Mouse (Mus musculus): ENCODE results near the gene Sowahb. TPM values are rescaled to one million over a fixed set of nuclear protein-coding genes. Genes with fewer than 3 reads are reported as not detected.

Sowahb gene
- total RNA-seq (2021), result under 1 TPM in 1 of 2 experiments, not detected in 1; 0.07 TPM
- not detected in 2 replicates for polyA plus RNA-seq (2012; rRNA removed)
- long read RNA-seq, result 0 reads

DNA sequence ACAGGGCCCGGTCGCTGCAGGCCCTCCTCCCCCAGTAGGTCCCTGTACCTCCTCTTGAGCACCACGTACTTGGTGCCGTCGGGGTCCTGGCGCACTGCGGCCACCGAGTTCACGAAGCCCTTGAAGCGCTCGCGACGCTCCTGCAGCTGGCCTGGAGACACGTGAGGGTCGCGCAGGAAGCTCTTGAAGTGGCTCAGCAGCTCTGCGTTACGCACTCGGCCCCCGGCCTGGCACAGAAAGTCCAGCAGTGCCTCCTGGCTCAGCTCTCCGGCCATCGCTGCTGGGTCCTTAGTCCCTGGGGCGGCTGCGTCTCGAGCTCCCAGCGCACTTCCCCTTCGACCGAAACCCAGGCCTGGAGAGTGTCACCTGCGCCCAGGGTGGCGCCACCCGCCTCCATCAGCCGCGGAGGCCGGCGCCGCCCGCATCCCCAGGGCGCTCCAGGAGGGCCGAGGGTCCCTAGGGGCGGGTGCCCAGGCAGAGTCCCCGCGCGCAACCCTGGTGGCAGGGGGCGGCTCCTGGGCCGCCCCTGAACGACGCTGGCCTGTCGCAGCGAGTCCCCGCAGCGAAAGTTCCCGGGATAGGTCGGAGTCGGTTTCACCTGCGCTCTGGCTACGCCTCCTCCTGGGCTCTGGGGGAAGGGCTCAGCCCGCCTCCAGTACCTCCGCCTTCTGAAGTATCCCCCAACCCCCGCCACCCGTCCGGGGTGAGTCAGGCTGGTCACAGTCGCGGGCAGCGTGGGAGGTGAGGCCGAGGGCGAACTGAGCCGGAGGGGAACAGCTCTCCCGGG lies at the start of gene Sowahb:
TSS of gene Sowahb (minus strand) at position 439 of the 787 bp plus-strand sequence.
- DNase-seq, result peak; percentile 74

DNA sequence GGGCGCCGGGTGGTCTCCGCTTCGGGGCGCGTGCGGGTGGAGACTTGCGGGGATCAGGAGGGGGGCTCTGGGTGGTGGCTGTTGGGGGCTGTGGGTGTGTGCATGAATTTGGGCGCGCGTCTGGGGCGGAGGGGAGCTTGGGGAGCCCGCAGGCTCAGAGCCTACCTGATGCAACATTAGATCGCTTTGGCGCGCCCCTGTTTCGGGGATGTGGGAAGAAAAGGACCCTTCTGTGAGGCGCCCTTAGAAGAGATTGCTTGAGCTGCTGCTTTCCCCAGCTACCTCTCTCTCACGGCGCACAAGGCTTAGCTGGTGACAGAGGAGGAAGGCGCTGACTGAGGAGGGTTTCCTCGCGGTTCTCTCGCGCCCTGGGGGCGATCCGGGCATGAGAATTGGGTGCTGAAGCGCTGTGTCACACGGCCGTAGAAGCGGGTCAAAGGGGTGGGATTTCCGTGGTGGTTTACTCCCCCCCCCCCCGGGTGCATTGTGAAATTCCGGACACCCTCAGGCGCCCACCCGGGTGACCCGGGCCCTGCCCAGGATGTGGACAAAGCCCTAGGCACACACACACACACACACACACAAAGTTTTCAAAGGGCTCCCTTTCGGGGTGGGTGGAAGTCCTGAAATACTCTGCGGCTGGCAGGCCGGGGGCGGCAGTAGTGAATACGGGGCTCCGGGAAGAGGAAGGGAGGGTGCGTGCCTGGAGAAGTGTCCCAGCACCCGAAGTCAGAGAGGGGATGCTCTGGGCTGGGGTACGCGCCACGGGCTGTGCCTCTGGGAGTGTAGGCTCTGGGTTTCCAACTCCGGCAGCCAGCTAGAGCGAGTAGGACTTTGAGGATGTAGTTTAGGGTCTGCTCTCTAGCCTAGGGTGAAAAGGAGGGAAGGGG lies 49.1 kb upstream of the Sowahb start:
- DNase-seq, result peak; percentile 43

DNA sequence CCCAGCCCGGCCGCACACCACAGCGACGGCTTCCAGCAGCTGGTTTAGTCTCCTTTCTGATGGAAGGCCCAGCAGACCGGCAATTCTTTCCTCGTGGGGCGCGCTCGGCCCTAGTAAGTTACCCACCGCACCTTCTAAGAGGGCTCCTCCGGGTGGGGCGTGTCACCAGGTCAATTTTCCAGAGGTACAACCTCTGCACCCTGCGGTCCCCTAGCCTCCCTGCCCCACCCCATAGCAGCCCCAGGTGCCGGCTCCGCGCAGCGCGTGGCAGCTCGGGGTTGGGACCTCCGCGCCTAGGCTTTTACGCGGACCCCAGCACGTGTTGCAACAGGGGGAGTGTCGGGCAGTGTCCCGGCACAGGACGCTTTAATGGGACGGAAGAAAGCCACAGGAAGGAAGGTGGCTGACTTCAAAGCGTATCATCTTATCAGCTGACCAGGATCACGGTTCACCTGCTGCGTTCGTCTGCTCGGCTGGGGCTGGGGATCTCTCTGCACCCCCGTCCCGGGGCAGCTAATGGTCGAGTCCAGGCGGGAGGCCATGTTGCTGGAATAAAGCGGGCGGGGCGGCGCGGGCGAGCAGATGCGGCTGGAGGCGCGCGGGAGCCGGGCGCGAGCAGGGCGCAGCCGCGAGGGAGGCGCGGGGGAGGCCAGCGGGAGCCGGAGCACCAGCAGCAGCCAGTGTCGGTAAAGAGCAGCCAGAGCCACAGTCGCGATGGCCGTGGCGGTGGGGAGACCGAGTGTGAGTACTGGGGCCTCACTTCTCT lies 48.2 kb upstream of the Sowahb start, which contains the start of gene Sept11:
TSS of gene Sept11 (plus strand) at position 581 of the 766 bp plus-strand sequence.
- DNase-seq, result peak; percentile 96

DNA sequence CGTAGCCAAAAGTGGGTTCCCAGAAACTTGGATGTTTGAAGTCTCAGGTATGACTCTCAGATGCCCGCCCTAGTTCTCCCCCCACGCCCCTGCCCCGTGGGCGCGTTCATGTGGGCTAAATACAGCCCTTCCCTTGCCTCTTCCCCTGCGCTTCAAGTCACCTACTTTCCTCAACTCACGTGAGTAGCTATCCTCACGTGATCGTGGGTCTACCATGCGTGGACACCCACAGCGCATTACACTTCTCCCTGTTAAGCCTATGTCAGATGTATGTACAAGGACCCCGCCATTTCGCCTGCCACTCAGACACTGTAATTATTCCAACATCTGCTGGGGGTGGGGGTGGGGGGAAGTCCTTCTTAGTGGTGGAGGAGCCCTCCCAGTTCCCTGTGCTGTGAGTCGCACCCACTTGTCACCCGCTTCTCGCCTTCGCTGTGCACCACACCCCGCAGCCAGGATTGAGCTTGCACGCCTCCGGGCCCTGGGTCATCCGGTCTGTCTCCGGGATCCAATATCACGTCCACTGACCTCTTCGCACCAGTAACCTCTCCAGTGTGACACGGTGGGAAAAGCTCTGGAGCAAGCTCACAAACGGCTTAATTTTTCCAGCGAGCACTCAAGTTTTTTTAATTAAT lies 47.4 kb upstream of the Sowahb start:
- DNase-seq, result no peak

DNA sequence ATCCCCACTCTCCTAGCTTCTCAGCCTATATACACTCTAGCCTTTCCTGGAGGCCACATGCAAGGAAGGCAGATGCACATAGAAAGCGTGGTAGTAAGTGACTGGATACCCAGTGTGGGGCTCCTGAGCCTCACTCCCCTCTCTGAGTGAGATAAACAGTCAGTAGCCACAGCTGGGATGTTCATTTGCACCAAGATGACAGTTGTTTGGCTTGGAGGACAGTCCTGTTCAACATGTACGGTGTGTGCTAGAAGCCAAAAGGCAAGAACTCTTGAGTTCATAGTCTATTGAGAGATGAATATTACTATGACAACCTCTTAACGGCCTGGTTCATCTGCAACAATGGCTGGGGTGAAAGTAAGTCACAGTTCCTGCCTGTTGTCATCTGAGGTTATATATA lies 46.4 kb upstream of the Sowahb start:
- no peak for DNase-seq

DNA sequence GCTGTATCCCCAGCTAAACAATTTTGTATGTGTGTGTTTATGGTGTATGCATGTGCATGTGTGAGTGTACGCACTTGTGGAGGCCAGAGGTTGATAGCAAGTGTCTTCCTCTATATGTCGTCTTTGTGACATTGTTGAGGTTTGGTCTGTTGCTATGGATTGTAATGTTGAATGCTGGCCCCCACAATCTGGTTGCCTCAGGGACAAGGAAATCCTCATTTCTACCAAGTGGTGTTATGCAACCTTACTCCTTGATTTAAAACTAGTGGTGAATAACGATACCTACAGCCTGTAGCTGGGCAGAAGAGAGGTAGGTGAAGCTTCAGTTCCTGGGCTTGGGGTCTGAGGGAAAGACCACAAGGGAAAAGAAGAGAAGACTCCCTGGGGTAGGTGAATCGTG lies 41.1 kb upstream of the Sowahb start:
- no peak for DNase-seq

DNA sequence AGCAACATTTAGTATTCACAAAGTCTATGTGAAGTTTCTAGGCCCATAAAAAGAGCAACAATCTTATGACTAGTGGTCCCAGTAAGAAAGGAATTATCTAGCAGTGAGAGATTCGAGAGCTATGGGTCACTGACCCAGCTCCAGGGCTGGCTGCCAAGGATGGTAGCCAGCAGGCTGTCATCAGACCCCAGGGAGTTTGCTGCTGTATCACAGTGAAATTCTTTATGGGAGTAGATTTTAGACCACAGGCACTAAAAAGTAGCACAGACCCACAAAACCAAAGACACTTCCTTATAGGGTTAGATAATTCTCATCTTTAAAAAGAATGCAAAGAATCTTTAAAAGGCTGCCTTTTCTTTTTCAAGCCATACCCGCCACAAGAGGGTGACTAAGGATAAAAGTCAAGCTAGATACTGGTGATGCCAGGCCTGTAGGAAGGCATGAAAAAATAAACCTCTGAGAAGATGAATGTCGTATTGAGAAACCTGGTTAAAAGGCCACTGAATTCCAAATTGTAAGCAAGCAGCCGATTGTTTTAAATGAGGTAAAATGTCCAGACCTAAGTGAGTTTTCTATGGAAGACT lies 40.3 kb upstream of the Sowahb start:
- peak; percentile 21 for DNase-seq

DNA sequence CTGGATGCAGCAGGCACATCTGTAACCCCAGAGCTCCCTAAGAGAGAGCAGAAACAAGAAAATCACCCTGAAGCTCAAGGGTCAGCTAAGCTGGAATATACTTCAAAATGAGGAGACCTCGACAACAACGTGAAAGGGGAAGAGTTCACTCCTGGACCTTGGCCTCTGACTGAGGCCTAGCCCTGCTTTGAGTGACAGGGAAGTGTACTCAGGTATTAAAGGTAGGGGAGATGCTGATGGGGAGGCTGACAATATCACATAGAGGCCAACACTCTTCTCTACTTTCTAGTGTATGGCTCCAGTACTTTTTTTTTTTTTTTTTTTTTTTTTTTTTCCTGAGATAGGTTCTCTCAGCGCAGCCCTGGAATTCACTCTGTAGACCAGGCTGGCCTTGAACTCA lies 34.8 kb upstream of the Sowahb start:
- no peak for DNase-seq

DNA sequence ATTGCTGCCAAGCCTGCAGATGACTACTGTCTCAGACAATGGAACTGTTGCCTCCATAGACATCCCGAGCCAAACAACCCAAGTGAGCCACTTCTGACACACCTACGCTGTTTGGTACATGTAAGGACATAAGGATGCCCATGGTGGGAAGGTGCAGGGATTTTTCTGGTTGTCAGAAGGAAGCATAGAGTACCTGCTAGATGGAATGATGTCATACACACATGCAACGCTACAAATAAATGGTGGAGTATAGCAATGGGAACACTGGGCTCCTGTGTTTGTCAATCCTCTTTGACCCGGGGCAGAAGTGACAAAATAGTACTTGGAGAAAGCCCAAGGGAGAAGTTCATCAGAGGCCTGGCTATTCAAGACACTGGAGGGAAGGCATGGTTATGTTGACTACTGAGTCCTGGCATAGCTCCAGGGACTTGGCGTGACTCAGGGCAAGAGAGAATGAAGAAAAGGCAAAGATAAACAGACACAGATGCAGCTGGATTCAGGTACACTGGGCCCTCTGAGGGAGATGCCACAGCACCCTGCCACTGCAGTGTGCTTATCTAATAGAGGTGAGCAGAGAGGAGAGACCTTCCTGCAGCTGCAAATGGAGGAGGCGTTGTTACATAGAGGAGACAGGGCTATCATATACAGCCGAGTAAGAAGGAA lies 33.0 kb upstream of the Sowahb start:
- DNase-seq, result no peak

DNA sequence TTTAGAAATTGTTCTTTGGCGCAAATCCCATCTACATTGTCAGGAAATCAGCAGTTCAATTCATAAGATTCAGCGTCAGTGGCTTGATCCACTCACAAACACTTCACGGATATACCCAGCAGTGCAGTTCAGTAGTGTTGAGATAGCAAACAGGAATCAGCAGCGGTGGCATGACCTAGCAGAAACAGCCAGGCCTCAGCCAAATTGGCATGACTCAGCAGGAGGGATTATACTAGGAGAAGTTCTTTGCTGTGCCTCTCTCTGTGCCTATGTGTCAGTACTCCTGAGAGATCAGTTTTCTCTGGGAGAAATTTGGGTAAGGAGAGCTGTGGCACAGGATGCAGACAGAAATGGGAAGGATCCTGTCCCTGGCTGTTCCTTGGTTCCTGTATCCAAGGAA lies 16.0 kb upstream of the Sowahb start:
- DNase-seq, result peak; percentile 28

DNA sequence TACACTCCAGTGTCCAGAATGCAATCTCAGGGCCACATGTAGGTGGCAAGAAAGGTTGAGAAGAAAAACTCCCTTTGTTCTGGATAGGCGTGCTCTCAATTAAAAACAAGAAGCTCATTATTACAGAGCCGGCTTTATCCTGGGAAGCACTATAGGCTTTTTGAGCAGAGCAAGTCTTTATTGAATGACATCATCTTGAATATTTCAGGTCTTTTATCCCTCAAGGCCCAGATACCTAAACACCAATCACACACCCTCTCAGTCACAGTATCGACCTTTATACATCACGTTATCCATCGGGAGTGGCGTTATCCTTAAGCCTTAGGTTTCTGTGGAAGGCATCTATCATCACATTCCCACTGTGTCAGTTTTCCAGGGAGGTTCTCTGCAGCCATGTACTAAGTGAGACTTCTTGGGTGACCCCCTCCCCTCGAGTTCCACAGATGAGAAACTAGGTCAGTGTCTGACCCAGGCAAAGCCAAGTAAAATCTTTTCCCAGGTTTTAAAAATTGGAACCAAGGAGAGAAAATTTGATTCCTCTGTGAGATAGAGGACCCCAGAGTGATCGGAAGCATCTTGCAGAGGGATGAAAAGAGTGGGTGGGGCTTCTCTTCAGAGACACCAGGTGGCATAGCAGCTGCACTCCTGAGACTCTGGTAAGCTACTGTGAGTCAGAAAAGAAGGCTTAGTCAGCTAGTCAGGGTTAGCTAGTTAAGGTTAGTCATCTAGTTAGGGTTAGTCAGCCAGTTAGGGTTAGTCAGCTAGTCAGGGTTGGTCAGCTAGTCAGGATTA lies 9.0 kb upstream of the Sowahb start:
- DNase-seq, result no peak

DNA sequence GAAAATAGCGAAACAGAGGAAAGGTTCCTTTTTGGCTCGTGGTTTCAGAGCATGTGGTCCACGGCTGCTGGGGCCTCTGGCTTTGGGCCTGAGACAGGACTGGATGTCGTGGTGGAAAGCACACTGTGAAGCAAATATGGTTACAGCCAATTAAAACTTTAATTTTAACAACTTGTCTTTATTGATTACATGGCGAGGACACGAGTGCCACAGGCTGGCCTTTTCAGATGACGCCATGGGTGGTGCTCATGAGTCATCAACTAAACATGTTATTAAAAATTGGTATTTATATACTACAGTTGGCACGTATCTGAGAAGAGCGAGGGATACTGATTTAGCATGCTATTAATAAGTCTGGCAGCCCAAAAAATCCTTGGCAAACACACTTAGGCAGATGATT lies 7.1 kb upstream of the Sowahb start:
- no peak for DNase-seq

DNA sequence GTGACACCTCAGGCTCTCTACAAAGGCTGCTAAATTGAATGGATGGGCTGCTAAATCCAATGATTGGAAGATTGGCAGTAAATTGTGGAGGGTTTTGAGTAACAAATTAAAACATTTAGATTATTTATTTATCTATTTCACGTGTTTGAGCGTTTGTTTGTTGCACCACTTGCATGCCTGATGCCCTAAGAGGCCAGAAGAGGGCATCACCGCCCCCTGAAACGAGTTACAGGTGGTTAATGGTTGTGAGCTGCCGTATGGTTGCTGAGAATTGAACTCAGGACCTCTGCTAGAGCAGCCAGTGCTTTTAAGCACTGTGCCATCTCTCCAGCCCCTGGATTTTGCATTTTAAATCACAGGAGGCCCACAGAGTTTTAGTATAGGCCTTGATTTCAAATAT lies 6.2 kb upstream of the Sowahb start:
- no peak for DNase-seq

DNA sequence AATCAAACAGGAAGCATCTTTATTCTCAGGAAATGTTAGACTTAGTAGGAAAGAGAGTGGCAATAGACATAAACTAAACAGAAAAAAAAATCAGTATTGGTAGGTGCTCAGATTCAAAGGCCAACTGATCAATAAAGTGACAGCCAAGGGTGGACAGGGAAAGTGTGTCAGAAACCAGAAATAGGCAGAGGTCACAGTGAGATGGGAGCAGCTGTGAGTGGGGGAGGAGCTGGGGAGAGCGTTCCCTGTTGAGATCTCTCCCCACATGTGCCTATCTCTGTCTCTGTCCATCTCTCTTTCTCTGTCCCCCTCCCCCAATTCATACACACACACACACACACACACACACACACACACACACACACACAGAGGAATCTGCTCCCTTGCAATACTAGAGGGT lies 5.1 kb upstream of the Sowahb start:
- DNase-seq, result no peak

DNA sequence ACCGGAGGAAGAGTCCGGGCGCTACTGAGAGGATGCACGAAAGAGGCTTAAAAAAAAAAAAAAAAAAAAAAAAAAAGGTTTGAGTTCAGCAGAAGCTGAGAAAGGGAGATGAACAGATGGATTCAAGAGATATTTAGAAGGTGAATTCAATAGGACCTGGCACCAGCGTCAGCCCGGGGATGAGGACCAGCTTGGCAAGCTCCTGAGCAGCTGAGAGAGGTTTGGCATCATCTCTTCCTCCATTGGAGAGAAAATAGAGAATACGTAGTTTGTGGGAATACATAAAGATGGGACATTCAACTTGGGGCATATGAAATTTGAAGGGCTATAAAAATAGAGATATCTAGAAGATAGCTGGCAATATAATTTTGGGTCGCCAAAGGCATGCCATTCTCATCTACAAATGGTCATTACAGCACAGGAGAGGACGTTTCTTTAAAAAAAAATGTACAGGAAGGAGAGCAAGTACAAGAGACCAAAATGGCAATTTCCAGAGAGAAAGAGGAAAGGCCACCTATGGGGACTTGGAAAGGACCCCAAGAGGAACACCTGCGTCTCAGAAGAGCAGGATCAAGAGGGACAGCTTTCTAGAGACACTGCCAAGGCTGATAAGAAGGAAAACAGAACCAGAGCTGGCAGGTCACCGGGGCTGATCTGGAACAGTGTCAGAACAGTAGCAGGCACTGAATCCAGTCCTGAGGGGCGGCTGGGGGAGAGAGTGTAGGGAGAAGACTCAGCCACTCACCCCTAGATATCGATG lies 3.8 kb upstream of the Sowahb start:
- no peak for DNase-seq

DNA sequence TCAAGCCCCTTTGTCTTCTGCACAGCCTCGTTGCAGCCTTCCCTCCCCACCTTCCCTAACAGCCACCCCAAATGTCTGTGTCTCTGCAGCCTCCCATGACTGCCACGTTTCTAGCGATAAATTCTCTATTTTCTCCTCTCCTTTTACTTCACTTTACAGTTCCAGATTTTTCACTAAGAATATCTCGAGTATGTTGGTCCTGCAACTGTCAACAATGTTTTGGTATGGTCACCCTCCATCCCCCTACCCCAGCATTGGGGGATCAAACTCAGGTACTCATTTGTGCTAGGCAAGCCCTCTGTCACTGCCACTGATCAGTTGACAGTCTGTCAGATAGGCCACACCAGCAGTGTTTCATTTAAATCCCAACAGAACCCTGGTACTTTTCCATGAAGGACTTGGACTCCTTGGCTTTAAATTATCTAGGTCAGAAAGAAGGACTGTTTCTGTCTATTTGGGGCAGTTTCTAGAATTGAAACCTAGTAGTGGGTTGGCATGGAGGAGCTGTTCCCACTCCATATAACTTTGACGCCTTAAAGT lies 1.6 kb upstream of the Sowahb start:
- no peak for DNase-seq

DNA sequence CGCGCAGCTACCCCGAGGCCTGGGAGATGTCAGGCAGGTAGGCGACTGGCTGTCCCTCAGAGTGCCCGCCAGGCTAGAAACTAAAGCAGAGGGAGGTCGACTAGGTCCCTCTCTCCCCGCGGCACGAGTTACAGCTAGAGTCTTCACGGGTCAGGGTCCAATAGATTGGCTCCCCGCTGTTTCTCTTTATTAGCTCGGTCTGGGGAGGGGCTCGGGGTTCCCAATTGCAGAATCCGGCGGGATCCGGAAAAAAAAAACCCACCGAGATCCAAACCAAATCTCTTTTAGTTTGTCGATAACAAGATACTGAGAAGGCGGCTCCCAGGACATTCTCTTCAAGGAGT lies 521 bp upstream of the Sowahb start:
- no peak for DNase-seq

DNA sequence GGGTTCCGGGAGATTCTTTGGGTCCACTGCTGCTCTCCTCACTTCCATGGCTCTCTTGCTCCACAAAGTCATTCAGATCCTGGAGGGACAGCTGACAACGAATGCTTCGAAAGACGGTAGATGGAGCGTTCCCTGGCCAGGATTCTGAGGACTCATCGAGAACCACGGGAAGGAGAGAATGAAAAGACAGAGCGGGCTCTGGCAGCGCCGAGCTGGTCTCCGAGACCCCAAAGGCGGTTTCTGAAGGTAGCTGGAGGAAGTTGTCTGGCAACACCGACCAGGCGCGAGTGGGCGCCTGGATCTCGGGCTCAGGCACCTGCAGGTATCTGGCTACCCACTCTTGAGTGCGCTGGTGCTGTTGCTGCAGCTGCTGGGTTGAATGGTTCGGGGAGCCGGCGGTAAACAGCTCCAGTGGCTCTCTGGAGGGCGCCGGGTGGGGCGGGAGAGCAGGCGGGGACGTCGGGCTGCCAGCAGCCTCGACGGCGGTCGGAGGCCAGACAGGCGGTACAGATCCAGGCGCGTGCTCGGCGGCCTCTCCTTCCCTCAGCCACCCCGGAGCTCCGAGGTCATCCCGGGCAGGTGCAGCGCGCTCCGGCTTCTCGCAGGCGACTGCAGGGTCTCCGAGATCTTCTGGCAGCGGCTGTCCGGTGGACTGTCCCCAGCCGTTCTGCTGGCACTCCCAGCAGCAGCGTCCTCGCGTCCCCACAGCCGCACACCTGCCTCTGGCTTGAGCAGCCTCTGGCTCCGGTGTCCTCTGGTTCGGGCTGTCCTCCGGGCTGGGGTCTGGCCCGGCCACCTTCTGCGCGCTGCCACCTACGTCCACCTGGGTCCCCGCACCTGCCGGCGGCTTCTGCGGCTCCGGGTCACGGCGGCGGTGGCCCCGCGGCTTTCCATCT lies 886 bp downstream of the Sowahb start:
- DNase-seq, result peak; percentile 22
